Mouse (Mus musculus) cerebellum, adult 2 months (tissue): ENCODE results near the gene Sept10.

Source experiments
- CTCF ChIP-seq: fragments of 200-500 bp; IDR thresholded peaks from 2 replicates; pipeline ENCODE4 v1.5.1; 2011; ENCODE audit warnings: low read depth, mild to moderate bottlenecking, control low read depth, low read length, moderate library complexity, borderline replicate concordance; ENCODE audit not compliant: insufficient read depth
- POLR2A ChIP-seq: fragments of 200-500 bp; IDR thresholded peaks from 2 replicates; pipeline ENCODE4 v1.6.1; 2011; ENCODE audit warnings: low read length, control low read depth, borderline replicate concordance; ENCODE audit not compliant: insufficient read depth

DNA sequence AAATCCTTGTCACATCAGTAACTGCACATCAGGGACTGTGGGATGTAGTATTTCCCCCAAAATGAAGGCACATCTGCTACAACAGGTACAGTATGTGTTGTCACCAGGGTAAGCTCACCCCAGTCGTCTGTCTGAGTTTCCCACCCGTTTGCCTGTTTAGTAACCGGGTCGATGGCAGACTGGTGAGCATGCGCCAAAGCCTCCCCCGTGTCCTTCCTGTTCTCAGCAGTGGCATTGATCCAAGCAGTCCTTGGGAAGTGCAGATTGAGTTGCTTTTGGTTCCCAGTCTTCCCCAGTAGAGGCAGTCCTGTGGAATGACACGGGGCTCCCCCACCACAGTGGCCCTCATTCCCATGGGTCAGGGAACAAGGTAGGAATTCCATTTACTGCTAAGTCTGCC is 111.3 kb downstream of the Sept10 start:
- TF ChIP-seq CTCF (no peak), POLR2A (no peak)
